Mouse (Mus musculus) stomach, postnatal 0 days (tissue): ENCODE measurements at regions not wholly inside any gene's neighbourhood (a gene's known extent, or its start where the extent isn't known, plus 50 kb on each side); places are given as distances from the start of the nearest gene placed in this dataset. TPM values are rescaled to one million over a fixed set of nuclear protein-coding genes. Genes with fewer than 3 reads are reported as not detected.

ENCODE experiments used
- ATAC-seq: fragments of 200-750 bp; cut with Nextera tagmentation; 2 replicates; pipeline ENCODE4 v1.8.0; 2017; ENCODE audit not compliant: low FRiP score, low TSS enrichment
- DNase-seq: peaks from one replicate; pipeline ENCODE4 v3.0.0-alpha.2; 2016; ENCODE audit warnings: low spot score
- H3K27ac ChIP-seq: fragments of 300-500 bp; sonication (generic); replicated peaks from 2 replicates; pipeline ENCODE4 v1.5.1; 2014; ENCODE audit warnings: mild to moderate bottlenecking, control low read depth
- H3K27me3 ChIP-seq: fragments of 300-500 bp; sonication (generic); 2 replicates; pipeline ENCODE4 v1.6.1; 2014; ENCODE audit warnings: low read length; ENCODE audit not compliant: control insufficient read depth, insufficient read depth
- H3K36me3 ChIP-seq: fragments of 300-500 bp; sonication (generic); 2 replicates; pipeline ENCODE4 v1.6.1; 2014; ENCODE audit warnings: low read length, mixed read lengths; ENCODE audit not compliant: control insufficient read depth, insufficient read depth
- H3K4me1 ChIP-seq: fragments of 300-500 bp; sonication (generic); replicated peaks from 2 replicates; pipeline ENCODE4 v1.6.1; 2014; ENCODE audit warnings: antibody characterized with exemption; ENCODE audit not compliant: control insufficient read depth, insufficient read depth
- H3K4me2 ChIP-seq: fragments of 300-500 bp; sonication (generic); replicated peaks from 2 replicates; pipeline ENCODE4 v1.6.1; 2014; ENCODE audit warnings: low read depth, mild to moderate bottlenecking, control low read depth, moderate library complexity
- H3K4me3 ChIP-seq: fragments of 300-500 bp; sonication (generic); 2 replicates; pipeline ENCODE4 v1.5.1; 2014; ENCODE audit warnings: low read depth, low read length, control low read depth
- H3K9ac ChIP-seq: fragments of 300-500 bp; sonication (generic); 2 replicates; pipeline ENCODE4 v1.6.1; 2014; ENCODE audit warnings: mild to moderate bottlenecking, low read length, control low read depth, mixed read lengths
- H3K9me3 ChIP-seq: fragments of 300-500 bp; sonication (generic); 2 replicates; pipeline ENCODE4 v1.6.1; 2016; ENCODE audit warnings: low read length; ENCODE audit not compliant: control insufficient read depth
- CTCF ChIP-seq: IDR thresholded peaks from 2 replicates; pipeline ENCODE4 v1.5.1; 2016; ENCODE audit warnings: antibody characterized with exemption, low read depth, mild to moderate bottlenecking, moderate library complexity
- EP300 ChIP-seq: optimal IDR thresholded peaks from 2 replicates; pipeline ENCODE3; 2016; ENCODE audit warnings: antibody characterized with exemption
- WGBS: fragments of 180-500 bp; shearing (Covaris S2); extraction: QIAGEN DNeasy Blood & Tissue Kit; methylation state at CpG from one replicate; pipeline ENCODE4 v1.1.7; 2014; 5-methylcytosine and 5-hydroxymethylcytosine counted together
- microRNA counts: library from miRNA; unstranded; fragments of <30 nt; microRNA quantifications from one replicate; lab custom pipeline; 2015
- microRNA-seq: library from miRNA; unstranded; fragments of <30 nt; microRNA quantifications from one replicate; pipeline ENCODE4, GENCODE M21; 2016

GRCm38 (mm10) chrX:103563531-103564246, 66.7 kb upstream of the Zcchc13 start:
- Histone ChIP-seq H3K36me3 (no peaks in the 10 kb centered on the region), H3K27ac (peak overlapping the region; percentile 8; the same call in 1 of the 2 replicates), H3K9me3 (no peaks in the 10 kb centered on the region), H3K4me1 (no peaks in the 10 kb centered on the region), H3K9ac (no peak overlapping the region), H3K27me3 (no peaks in the 10 kb centered on the region), H3K4me3 (no peak overlapping the region), H3K4me2 (no peak overlapping the region)
- ATAC-seq (peak; percentile 72), DNase-seq (peak; percentile 56)
- 40% methylated on average over 8 of the region's 8 CpGs for WGBS
- TF ChIP-seq CTCF = no peak; the same call in 1 of the 2 replicates
- no peak for TF ChIP-seq EP300

- no peak for ATAC-seq
- Histone ChIP-seq H3K27ac (no peak overlapping the region), H3K9me3 (no peaks in the 10 kb centered on the region), H3K36me3 (no peaks in the 10 kb centered on the region), H3K9ac (no peak overlapping the region), H3K4me1 (no peaks in the 10 kb centered on the region), H3K27me3 (no peaks in the 10 kb centered on the region), H3K4me3 (no peak overlapping the region), H3K4me2 (no peak overlapping the region)
- TF ChIP-seq CTCF (no peak), EP300 (no peak)
- 82% methylated on average over 4 of the region's 4 CpGs for WGBS
- DNase-seq = no peak
Measured at GRCm38 (mm10) chrX:103573344-103573743, 57.0 kb upstream of the Zcchc13 start.

- 61% methylated on average over 5 of the region's 5 CpGs for WGBS
- ATAC-seq (peak; percentile 90), DNase-seq (peak; percentile 34)
- no peaks in the 10 kb centered on the region for H3K36me3 ChIP-seq
- H3K4me1 ChIP-seq = no peaks in the 10 kb centered on the region
- peak overlapping the region; percentile 70 for H3K27ac ChIP-seq
- no peak overlapping the region for H3K4me3 ChIP-seq
- H3K27me3 ChIP-seq = no peaks in the 10 kb centered on the region
- H3K4me2 ChIP-seq = no peak overlapping the region
- TF ChIP-seq EP300 (no peak), CTCF (no peak)
- H3K9ac ChIP-seq = no peak overlapping the region
- H3K9me3 ChIP-seq = no peaks in the 10 kb centered on the region
Measured at GRCm38 (mm10) chrX:103579484-103579883, 50.9 kb upstream of the Zcchc13 start.

MicroRNA genes in the stretch of these regions (microRNA counts, 519-probe panel; counts per million panel counts)
- microRNA mmu-miR-374 (lab: Ali Mortazavi, UCI) (4,986 counts per million, percentile 54 among the panel's probes with 10 or more counts), microRNA mmu-miR-421 (lab: Ali Mortazavi, UCI) (3,884 counts per million, percentile 27 among the panel's probes with 10 or more counts)

Small RNA genes lying in the stretch of these regions (microRNA-seq; reads per million reads assigned to microRNA genes)
- not detected for gene Mir374b
- not detected for gene Mir374c
- 344 reads per million, percentile 61 among the genes with 10 or more reads in this experiment for gene Mir421
